Mouse (Mus musculus) urinary bladder, postnatal 10 days (tissue): Measurements from ENCODE around the gene Gm37240.

Experiments
- DNase-seq: peaks from one replicate; pipeline ENCODE4 v3.0.0; 2022; ENCODE audit warnings: low spot score

Gene Gm37240

GRCm38 (mm10) chr3:85749348-85749747 is 138.0 kb downstream of the Gm37240 start:
- no peak for DNase-seq

- no peak for DNase-seq
Measured at GRCm38 (mm10) chr3:85748863-85749262, 138.5 kb downstream of the Gm37240 start.

GRCm38 (mm10) chr3:85746116-85746515 is 141.2 kb downstream of the Gm37240 start:
- no peak for DNase-seq

- no peak for DNase-seq
Measured at GRCm38 (mm10) chr3:85741767-85742166, 145.6 kb downstream of the Gm37240 start.

GRCm38 (mm10) chr3:85738591-85738990 is 148.7 kb downstream of the Gm37240 start:
- no peak for DNase-seq

GRCm38 (mm10) chr3:85733939-85734729 is 153.2 kb downstream of the Gm37240 start:
- no peak for DNase-seq

GRCm38 (mm10) chr3:85727171-85727570 is 160.1 kb downstream of the Gm37240 start:
- DNase-seq: no peak

- no peak for DNase-seq
Measured at GRCm38 (mm10) chr3:85725971-85726370, 161.3 kb downstream of the Gm37240 start.

GRCm38 (mm10) chr3:85725110-85725509 is 162.2 kb downstream of the Gm37240 start:
- DNase-seq: no peak

GRCm38 (mm10) chr3:85722581-85722980 is 164.7 kb downstream of the Gm37240 start:
- no peak for DNase-seq

GRCm38 (mm10) chr3:85715764-85716297 is 171.5 kb downstream of the Gm37240 start:
- no peak for DNase-seq

GRCm38 (mm10) chr3:85713936-85714709 is 173.2 kb downstream of the Gm37240 start:
- no peak for DNase-seq

- DNase-seq: no peak
Measured at GRCm38 (mm10) chr3:85710695-85711094, 176.6 kb downstream of the Gm37240 start.

GRCm38 (mm10) chr3:85707421-85707820 is 179.9 kb downstream of the Gm37240 start:
- no peak for DNase-seq

- no peak for DNase-seq
Measured at GRCm38 (mm10) chr3:85703141-85703882, 184.0 kb downstream of the Gm37240 start.

- no peak for DNase-seq
Measured at GRCm38 (mm10) chr3:85698496-85698895, 188.8 kb downstream of the Gm37240 start.

- no peak for DNase-seq
Measured at GRCm38 (mm10) chr3:85695056-85695455, 192.3 kb downstream of the Gm37240 start.

- no peak for DNase-seq
Measured at GRCm38 (mm10) chr3:85693013-85693412, 194.3 kb downstream of the Gm37240 start.

- DNase-seq: no peak
Measured at GRCm38 (mm10) chr3:85691134-85691533, 196.2 kb downstream of the Gm37240 start.

GRCm38 (mm10) chr3:85688341-85688740 is 199.0 kb downstream of the Gm37240 start:
- DNase-seq: no peak

- no peak for DNase-seq
Measured at GRCm38 (mm10) chr3:85685271-85685670, 202.0 kb downstream of the Gm37240 start.

- DNase-seq: no peak
Measured at GRCm38 (mm10) chr3:85683618-85684017, 203.7 kb downstream of the Gm37240 start.
